Mouse (Mus musculus) T-helper 2 cell (primary cell): ENCODE results near the gene Gtf2a1.

ENCODE experiments used
- in situ Hi-C: fragments of 300-600 bp; cut with MboI, MseI; formaldehyde crosslinking; loops from one replicate; pipeline ENCODE4 v1.15.1; 2025; ENCODE audit warnings: high pct_unique_total_duplicates

The Gtf2a1 gene

GRCm38 (mm10) chr12:91589847-91590690 is at the start of gene Gtf2a1:
Gene Gtf2a1 (minus strand): TSS chr12:91590487.
- in situ Hi-C loops = loop anchor here (10.0 kb wide), 1 partner anchor 185 kb away; no protein-coding TSS in a partner anchor

GRCm38 (mm10) chr12:91638351-91638750 is 48.1 kb upstream of the Gtf2a1 start:
- in situ Hi-C loops = no loop called here

DNA sequence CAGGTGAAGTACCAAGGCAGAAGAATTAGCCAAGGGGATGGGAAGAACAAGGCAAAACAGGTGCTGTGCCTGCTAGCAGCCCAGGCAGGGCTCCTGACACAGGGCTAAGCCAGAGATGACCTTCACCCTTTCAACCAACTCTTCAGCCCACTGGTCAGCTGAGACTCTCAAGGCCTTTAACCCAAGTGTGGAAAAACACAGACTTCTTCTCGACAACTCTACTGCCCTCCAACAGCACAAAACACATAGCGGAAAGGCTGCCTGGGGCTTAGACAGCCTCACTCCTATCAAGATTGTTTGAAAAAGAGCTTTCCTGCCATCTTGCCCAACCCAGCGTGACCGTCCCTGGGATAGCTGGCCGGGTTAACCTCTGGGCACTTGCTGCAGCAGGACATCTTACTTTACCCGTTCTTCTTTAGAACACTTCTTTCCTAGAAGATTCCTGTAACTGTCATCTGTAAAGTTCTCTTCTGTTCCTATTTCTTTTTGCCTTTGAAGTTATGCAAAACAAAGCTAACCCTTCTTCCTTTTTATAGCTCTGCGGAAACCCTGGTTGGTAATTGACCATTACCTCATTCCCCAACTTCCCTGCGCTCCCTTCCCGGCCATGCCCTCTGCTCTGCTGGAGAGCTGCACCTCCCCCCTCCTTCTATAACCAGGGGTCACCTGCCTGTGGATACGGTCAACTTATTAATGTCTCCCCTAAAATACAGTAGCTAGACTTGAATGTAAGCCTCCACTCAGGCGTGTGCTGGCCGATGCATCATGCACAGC is 47.0 kb upstream of the Gtf2a1 start:
- in situ Hi-C loops = no loop called here

DNA sequence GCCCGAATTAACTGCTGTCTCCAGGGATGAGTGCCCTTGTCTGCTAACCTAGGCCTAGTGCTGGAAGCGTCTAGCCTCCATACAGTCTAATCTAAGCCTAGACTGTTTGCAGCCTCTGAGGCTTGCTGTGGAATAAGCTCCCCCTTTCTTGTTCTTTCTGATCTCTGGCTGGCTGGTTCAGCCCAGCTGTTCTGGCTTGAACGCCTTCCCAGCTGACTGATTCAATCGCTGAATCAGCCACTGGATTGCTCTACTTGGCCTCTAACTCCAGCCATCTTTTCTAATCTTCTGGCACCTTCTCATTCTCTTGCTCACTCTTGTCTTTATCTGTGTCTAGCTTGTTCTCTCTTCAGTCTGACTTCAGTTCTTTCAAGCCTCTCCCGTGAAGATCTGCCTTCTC is 36.2 kb upstream of the Gtf2a1 start:
- in situ Hi-C loops = no loop called here

GRCm38 (mm10) chr12:91625013-91625412 is 34.7 kb upstream of the Gtf2a1 start:
- in situ Hi-C loops = no loop called here

GRCm38 (mm10) chr12:91609425-91609824 is 19.1 kb upstream of the Gtf2a1 start:
- in situ Hi-C loops = no loop called here

DNA sequence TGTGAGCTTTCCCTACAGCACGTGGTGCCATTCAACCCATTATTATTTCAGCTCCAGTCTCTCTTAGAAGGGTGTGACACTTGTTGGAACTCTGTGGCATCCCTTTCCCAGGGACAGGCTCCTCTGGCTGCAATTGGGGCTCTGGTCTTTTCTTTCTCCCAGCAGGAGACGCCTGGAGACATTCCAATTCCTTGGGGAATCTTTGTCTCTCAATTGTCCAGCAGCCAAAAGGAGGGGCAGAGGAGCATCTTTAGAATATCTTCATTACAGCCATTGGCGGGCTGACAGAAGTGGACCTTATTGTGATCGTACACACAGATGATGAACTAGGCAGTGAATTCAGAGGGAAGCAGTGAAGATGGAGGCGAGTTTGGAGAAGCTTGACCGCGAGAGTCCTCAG is 17.4 kb upstream of the Gtf2a1 start:
- in situ Hi-C loops = no loop called here

DNA sequence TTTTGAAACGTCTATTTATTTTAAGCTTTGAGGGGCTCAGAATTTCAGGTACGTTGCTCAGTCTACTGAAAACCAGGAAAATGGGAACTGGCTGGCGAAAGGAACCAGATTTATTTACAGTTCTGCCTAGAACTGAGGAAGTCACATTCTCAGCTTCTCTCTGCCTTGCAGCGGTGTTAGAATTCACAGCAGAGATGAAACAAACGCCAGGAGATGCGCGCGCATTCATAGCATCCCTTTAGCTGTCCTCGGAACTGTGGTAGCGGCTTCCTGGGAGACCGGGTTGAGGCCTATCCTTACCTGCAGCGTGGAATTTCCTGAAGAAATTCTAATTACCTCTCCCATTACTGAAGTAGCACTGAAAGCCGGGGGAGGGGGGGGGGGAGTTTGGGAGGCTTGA is 16.4 kb upstream of the Gtf2a1 start:
- in situ Hi-C loops = no loop called here

DNA sequence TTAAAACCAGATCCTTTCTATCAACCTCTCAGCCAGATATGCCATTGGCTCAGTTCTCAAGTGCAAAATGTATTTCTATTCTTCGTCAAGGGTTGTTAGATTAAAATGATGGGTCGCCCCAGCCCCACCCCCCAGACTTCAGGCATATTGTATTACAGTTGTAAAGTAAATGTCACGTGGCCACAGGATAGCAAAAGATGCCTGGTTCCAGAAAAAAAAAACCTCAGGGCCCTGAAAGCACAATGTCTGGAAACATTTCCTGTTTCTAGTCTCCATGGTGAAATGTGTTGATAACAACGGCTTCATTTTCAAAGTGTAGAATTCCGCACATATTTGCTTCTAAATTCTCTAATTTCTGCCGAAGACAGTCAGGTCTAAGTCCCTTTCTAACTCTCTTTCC is 14.3 kb upstream of the Gtf2a1 start:
- in situ Hi-C loops = no loop called here

DNA sequence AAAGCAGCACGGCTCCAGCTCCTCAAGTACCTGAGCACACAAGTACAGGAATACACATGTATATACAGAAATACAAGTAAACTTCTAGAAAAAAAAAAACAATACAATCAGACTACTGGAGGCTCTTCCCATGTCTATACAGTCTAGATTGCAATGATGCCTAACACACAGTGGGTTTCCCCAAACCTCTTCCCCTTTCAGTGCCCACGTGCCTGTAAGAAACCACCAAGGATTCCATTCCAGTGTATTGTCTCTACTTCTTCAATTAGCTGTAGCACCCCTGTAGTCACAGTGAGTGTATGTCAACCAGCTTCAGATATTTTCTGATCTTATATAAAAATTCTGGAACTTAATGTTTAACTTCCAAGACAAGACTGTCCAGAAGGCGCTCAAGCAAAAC is 1.8 kb upstream of the Gtf2a1 start:
- in situ Hi-C loops = no loop called here

GRCm38 (mm10) chr12:91591191-91591590 is 904 bp upstream of the Gtf2a1 start:
- in situ Hi-C loops = no loop called here

DNA sequence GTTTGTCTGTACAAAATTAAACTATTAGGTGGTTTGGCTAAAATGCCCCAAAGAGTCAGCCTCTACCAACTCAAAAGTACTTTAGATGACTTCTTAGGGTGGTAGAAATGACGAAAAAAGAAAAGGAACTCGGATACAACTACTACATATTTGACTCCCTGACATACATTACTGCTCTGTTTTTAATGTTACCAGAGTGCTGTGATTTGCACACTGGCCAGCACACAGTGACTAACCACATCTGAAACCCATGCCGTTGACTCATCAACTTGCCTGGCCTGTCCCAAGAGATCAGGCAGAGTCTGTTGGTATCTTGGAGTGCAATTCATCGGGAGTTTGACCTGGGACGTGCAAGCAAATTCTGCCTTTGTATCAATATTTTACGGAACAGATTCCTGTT is 429 bp upstream of the Gtf2a1 start:
- in situ Hi-C loops = no loop called here

DNA sequence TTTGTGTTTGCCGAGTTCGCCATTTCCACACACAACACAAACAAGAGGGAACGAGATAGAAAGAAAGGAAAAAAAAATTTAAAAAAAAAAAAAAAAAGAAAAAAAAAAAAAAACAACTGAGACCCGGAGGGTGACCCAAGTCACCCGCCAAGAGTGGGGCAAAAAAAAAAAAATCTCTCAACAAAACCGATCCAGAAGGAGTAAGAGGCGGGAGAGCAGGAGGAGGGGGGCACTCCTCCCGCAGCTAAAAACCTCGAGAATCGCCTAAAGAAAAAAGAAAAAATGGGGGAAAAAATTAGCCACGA is 793 bp downstream of the Gtf2a1 start:
- in situ Hi-C loops = loop anchor here (10.0 kb wide), 1 partner anchor 185 kb away; no protein-coding TSS in a partner anchor

GRCm38 (mm10) chr12:91588670-91589541 is 1.4 kb downstream of the Gtf2a1 start:
- in situ Hi-C loops = loop anchor here (10.0 kb wide), 1 partner anchor 184 kb away; no protein-coding TSS in a partner anchor

GRCm38 (mm10) chr12:91588176-91588669 is 2.1 kb downstream of the Gtf2a1 start:
- in situ Hi-C loops = loop anchor here (10.0 kb wide), 1 partner anchor 183 kb away; no protein-coding TSS in a partner anchor

DNA sequence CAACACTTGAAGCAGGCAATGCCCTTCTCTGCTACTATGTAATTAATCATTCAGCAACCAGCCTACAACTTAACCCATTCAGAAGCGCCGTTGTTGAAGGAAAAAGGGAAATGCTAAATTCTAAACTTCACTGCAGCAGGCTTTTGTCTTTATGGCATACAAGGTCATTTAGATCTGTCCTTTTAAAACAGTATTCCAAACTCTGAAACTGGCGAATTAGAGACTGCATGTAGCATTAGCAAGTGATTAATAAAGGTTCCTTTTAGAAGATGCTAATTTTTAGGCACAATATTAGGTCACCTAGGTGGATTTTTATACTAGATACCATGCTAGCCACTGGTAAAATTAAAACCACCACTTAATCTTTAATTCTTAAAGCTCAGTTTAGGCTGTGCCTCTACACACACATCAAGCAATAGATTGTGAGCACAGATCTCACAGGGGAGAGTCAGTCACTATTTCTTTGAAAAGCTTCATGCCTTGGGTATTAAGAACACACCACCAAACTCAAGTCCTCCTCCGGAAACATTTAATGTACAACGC is 2.7 kb downstream of the Gtf2a1 start:
- in situ Hi-C loops = loop anchor here (10.0 kb wide), 1 partner anchor 183 kb away; no protein-coding TSS in a partner anchor

DNA sequence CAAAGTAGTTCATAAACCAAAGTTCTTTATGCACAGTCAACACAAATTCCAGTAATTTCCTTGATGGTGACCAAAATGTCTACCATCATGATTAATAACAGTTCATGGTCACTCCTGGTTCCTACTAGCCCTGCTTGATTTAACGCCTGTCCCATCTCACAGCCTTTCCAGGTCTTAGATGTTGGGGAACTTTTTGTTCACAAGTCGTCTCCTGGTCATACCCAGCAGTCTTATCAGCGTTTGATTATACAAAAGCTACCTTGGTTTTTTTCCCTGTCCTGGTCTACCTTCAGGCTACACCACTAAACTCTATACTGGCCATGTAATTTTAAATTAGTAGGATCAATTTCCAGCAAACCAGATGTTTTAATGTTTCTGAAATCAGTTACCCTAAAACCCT is 3.2 kb downstream of the Gtf2a1 start:
- in situ Hi-C loops = loop anchor here (10.0 kb wide), 1 partner anchor 182 kb away; no protein-coding TSS in a partner anchor

DNA sequence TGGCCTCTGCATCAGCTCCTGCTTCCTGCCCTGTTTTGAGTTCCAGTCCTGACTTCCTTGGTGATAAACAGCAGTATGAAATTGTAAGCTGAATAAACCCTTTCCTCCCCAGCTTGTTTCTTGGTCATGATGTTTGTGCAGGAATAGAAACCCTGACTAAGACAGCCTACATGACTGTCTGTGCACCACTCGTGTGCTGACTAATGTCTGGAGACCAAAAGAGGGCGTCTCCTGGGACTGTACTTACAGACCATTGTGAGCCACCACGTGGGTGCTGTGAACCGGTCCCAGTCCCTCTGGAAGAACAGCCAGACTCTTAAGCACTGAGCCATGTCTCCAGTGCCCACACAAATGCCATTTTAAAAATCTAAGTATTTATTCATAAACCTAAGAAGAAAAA is 4.5 kb downstream of the Gtf2a1 start:
- in situ Hi-C loops = loop anchor here (10.0 kb wide), 1 partner anchor 181 kb away; no protein-coding TSS in a partner anchor

DNA sequence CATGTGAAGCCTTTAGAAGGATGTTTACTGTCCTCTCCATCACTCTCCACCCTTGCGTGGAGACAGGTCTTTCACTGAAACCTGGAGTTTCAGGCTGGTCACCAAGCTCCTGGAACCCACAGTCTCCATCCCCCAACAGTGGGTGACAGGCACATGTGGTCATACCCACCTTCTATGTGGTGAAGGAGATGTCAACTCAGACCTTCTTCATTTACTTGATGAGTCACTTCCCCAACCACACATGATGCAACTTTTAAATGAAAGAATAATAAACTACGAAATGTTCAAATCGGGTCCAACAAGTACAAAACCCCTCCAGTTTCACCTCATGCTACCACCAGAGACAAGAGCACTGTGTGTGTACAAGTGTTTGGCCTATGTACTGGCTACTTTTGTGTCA is 5.1 kb downstream of the Gtf2a1 start:
- in situ Hi-C loops = loop anchor here (10.0 kb wide), 1 partner anchor 180 kb away; no protein-coding TSS in a partner anchor

DNA sequence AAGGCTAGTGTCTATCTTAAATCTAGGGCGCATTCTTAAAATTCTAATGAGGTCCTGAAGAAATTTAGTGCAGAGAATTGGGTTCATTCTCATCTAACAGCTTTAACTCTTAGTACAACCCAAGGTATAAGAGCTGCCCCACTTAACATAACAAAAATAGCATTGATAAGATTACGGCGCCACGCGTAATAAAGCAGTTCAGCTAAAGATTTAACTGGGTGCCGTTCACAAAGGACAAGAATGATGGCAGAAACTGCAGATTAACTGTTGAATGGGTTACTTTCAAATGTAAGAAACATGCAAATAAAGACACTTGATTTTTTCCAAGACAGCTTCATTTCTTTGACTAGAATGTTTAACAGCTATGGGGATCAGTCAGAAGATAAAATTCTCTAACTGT is 6.9 kb downstream of the Gtf2a1 start:
- in situ Hi-C loops = loop anchor here (10.0 kb wide), 1 partner anchor 179 kb away; no protein-coding TSS in a partner anchor
